In genomic region chr14:34884611-34885010, GRCm38 (mm10) we compare ENCODE assay signal across 16 mouse cellular contexts.
A peak's percentile ranks its signal among the peaks of the same experiment; 100 is the strongest.
DNase-seq lines count a peak whose midpoint lies in the region.
"Had no signal": no experiment of that assay in that cellular context is flagged by ENCODE, and none has a peak within 500 bp of the region (broad histone marks: within the 10 kb centered on the region; RNA-seq: fewer than 3 reads in every experiment).

No protein-coding gene starts in this region.

- DNase-seq in layer of hippocampus, adult 11-12 months (ENCODE audit: low spot score): peak; percentile 33
- DNase-seq in layer of hippocampus, adult 9-10 months (ENCODE audit: low spot score): no peak
- DNase-seq in left cerebral cortex, adult 18-20 months (ENCODE audit: low spot score in 2 of 2): peak; percentile 26 to 38
- DNase-seq in left cerebral cortex, postnatal 14 days (ENCODE audit: low spot score in 2 of 2): no peak
- DNase-seq in right cerebral cortex, postnatal 25 days: peak; percentile 39
- DNase-seq in right cerebral cortex, postnatal 36 days (ENCODE audit: low spot score in 2 of 2): no peak
- peak; percentile 71 for DNase-seq in telencephalon, adult 2 months (ENCODE audit: low read depth, low spot score)
- no peak for DNase-seq in cerebellum, adult 18-20 months
- DNase-seq: adrenal gland, adult 2 months; adrenal gland, postnatal 14 days; cerebellum, adult 11-12 months; cerebellum, adult 9-10 months; cerebellum, postnatal 14 days; gastrocnemius, adult 2 months; gastrocnemius, postnatal 14 days; heart, adult 11 months had no signal

- intact Hi-C loops in left cerebral cortex, postnatal 14 days (cut with DNase I): no loop called here

Comparison
In these comparisons a context has a peak if more than half of its experiments do, and no peak if none do; other contexts are left out.
1. DNase-seq: peak in layer of hippocampus, adult 11-12 months (single experiment), left cerebral cortex, adult 18-20 months (2 of 2), right cerebral cortex, postnatal 25 days (single experiment) and telencephalon, adult 2 months (single experiment); none in layer of hippocampus, adult 9-10 months (single experiment), left cerebral cortex, postnatal 14 days (0 of 2), right cerebral cortex, postnatal 36 days (0 of 2) and cerebellum, adult 18-20 months (0 of 2).